Mouse (Mus musculus) layer of hippocampus, postnatal 10 days (tissue): ENCODE results near the gene Ttbk1. TPM values are rescaled to one million over a fixed set of nuclear protein-coding genes. Genes with fewer than 3 reads are reported as not detected.

Experiments used
- DNase-seq, 2 experiments: peaks; one replicate each; pipeline ENCODE4 v3.0.0; 2021; ENCODE audit warnings: low spot score in 2 of 2
- total RNA-seq, 2 experiments: library from RNA; stranded (reverse); gene quantifications; 2 replicates each; pipeline ENCODE4 v1.2.3; 2021

The Ttbk1 gene
- total RNA-seq, 2 experiments from 2014 or later = 106 to 107 TPM

- peak; percentile 38 to 48 for DNase-seq
These were observed 3.9 kb downstream of the Ttbk1 start for GRCm38 (mm10) chr17:46483561-46484001.

- DNase-seq = no peak
These were observed 10.2 kb downstream of the Ttbk1 start for GRCm38 (mm10) chr17:46477286-46477685.

- DNase-seq = no peak
These were observed 10.9 kb downstream of the Ttbk1 start for GRCm38 (mm10) chr17:46476601-46477000.

GRCm38 (mm10) chr17:46467830-46468229, 19.6 kb downstream of the Ttbk1 start:
- DNase-seq = no peak

- no peak for DNase-seq
These were observed 25.2 kb downstream of the Ttbk1 start for GRCm38 (mm10) chr17:46462226-46462625.

GRCm38 (mm10) chr17:46461347-46461746, 26.1 kb downstream of the Ttbk1 start:
- DNase-seq = no peak

- DNase-seq = no peak
These were observed 26.8 kb downstream of the Ttbk1 start for GRCm38 (mm10) chr17:46460673-46461072.

GRCm38 (mm10) chr17:46458439-46458838, 29.0 kb downstream of the Ttbk1 start:
- DNase-seq = no peak

- DNase-seq = peak; percentile 49 to 55
These were observed 29.7 kb downstream of the Ttbk1 start for GRCm38 (mm10) chr17:46457791-46458190.

- peak; percentile 38 to 47 for DNase-seq
These were observed 32.3 kb downstream of the Ttbk1 start for GRCm38 (mm10) chr17:46455110-46455691.

- DNase-seq = no peak
These were observed 32.9 kb downstream of the Ttbk1 start for GRCm38 (mm10) chr17:46454539-46454938.

- no peak for DNase-seq
These were observed 33.5 kb downstream of the Ttbk1 start for GRCm38 (mm10) chr17:46453970-46454411.

GRCm38 (mm10) chr17:46453302-46453948, 34.0 kb downstream of the Ttbk1 start:
- no peak for DNase-seq

GRCm38 (mm10) chr17:46452683-46453082, 34.8 kb downstream of the Ttbk1 start:
- DNase-seq = no peak

GRCm38 (mm10) chr17:46446264-46446663, 41.2 kb downstream of the Ttbk1 start:
- no peak for DNase-seq

GRCm38 (mm10) chr17:46444839-46445579, 42.5 kb downstream of the Ttbk1 start:
- DNase-seq = no peak

GRCm38 (mm10) chr17:46439176-46439575, 48.3 kb downstream of the Ttbk1 start:
- DNase-seq = no peak

GRCm38 (mm10) chr17:46438298-46438873, 49.1 kb downstream of the Ttbk1 start, which contains the start of gene Slc22a7:
Slc22a7 (minus strand) TSS chr17:46438457.
- DNase-seq = no peak

GRCm38 (mm10) chr17:46436672-46437366, 50.7 kb downstream of the Ttbk1 start:
- DNase-seq = no peak

- no peak for DNase-seq
These were observed 53.8 kb downstream of the Ttbk1 start for GRCm38 (mm10) chr17:46433627-46434026.

- no peak for DNase-seq
These were observed 58.6 kb downstream of the Ttbk1 start, which contains the start of gene Crip3 for GRCm38 (mm10) chr17:46428761-46429414. Crip3 (plus strand) TSS chr17:46428926.
